Mouse (Mus musculus): ENCODE results near the gene Tmem203. TPM values are rescaled to one million over a fixed set of nuclear protein-coding genes. Genes with fewer than 3 reads are reported as not detected.

Tmem203 gene
- polyA plus RNA-seq, 1 experiment from 2014 or later: 16.4 TPM

DNA sequence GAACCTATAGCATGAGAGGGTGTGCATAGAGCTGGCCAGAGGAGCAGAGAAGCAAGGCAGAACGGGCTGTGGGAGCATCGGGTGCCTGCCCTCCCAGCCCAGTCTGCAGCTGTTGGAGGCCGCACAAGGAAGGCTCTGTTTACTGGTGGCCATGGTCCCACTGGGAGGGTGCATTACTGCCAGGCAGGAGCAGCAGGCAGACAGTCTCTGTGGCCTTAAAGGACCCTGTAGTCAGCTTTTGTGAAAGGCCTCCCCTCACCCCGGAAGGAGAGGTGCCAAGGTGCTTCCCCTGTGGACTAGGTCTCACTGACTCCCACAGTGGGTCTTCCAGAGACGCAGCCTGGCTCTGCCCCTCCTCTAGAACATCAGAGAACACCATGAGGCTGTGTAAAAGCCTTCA, 28.4 kb upstream of the Tmem203 start:
- Histone ChIP-seq H3K27me3 (ENCODE audit: insufficient read depth, low read length) (no peaks in the 10 kb centered on the region), H3K27ac (ENCODE audit: low read depth) (no peak overlapping the region), H3K9me3 (ENCODE audit: low read depth, low read length) (no peaks in the 10 kb centered on the region), H3K36me3 (ENCODE audit: insufficient read depth) (peaks cover 10% of the 10 kb centered on the region), H3K9ac (no peak overlapping the region), H3K4me2 (no peak overlapping the region), H3K4me3 (ENCODE audit: low read depth, low read length) (no peak overlapping the region), H3K4me1 (ENCODE audit: insufficient read depth) (0 out of 2 replicates have a peak, but pooled peaks cover 5% of the 10 kb centered on the region)
- WGBS: 75% methylated on average over 5 of the region's 5 CpGs
- no peak for TF ChIP-seq CTCF (IDR thresholded peaks at IDR 0.05; ENCODE audit: low read depth)
- DNase-seq (no peak), ATAC-seq (ENCODE audit: insufficient read depth) (no peak)

GRCm38 (mm10) chr2:25227406-25227805, 27.8 kb upstream of the Tmem203 start:
- no peak for ATAC-seq (ENCODE audit: insufficient read depth)
- H3K27ac ChIP-seq (ENCODE audit: low read depth): no peak overlapping the region

GRCm38 (mm10) chr2:25228431-25228889, 26.8 kb upstream of the Tmem203 start:
- peak; percentile 74 for TF ChIP-seq CTCF (IDR thresholded peaks at IDR 0.05; ENCODE audit: low read depth)
- H3K27me3 ChIP-seq (ENCODE audit: insufficient read depth, low read length): no peaks in the 10 kb centered on the region
- 0 out of 2 replicates have a peak, but pooled peaks cover 5% of the 10 kb centered on the region for H3K4me1 ChIP-seq (ENCODE audit: insufficient read depth)
- 0 out of 2 replicates have a peak, but pooled peaks cover 2% of the 10 kb centered on the region for H3K36me3 ChIP-seq (ENCODE audit: insufficient read depth)
- H3K27ac ChIP-seq (ENCODE audit: low read depth): peak overlapping the region; percentile 58; the same call in 1 of the 2 replicates
- ATAC-seq (ENCODE audit: insufficient read depth) (peak; percentile 35), DNase-seq (peak; percentile 93)
- H3K9me3 ChIP-seq (ENCODE audit: low read depth, low read length): no peaks in the 10 kb centered on the region
- no peak overlapping the region for H3K9ac ChIP-seq
- under 1% methylated on average over 7 of the region's 7 CpGs for WGBS
- H3K4me2 ChIP-seq: peak overlapping the region; percentile 33
- H3K4me3 ChIP-seq (ENCODE audit: low read depth, low read length): 0 out of 2 replicates have a peak overlapping the region, but pooled peaks have one; percentile 7

More at GRCm38 (mm10) chr2:25227406-25227805, 27.8 kb upstream of the Tmem203 start:
- 90% methylated on average over 4 of the region's 4 CpGs for WGBS
- Histone ChIP-seq H3K4me1 (ENCODE audit: insufficient read depth) (0 out of 2 replicates have a peak, but pooled peaks cover 5% of the 10 kb centered on the region), H3K36me3 (ENCODE audit: insufficient read depth) (0 out of 2 replicates have a peak, but pooled peaks cover 4% of the 10 kb centered on the region), H3K9me3 (ENCODE audit: low read depth, low read length) (no peaks in the 10 kb centered on the region), H3K4me3 (ENCODE audit: low read depth, low read length) (no peak overlapping the region), H3K4me2 (no peak overlapping the region), H3K9ac (no peak overlapping the region), H3K27me3 (ENCODE audit: insufficient read depth, low read length) (no peaks in the 10 kb centered on the region)
- DNase-seq: no peak
- no peak for TF ChIP-seq CTCF (IDR thresholded peaks at IDR 0.05; ENCODE audit: low read depth)

DNA sequence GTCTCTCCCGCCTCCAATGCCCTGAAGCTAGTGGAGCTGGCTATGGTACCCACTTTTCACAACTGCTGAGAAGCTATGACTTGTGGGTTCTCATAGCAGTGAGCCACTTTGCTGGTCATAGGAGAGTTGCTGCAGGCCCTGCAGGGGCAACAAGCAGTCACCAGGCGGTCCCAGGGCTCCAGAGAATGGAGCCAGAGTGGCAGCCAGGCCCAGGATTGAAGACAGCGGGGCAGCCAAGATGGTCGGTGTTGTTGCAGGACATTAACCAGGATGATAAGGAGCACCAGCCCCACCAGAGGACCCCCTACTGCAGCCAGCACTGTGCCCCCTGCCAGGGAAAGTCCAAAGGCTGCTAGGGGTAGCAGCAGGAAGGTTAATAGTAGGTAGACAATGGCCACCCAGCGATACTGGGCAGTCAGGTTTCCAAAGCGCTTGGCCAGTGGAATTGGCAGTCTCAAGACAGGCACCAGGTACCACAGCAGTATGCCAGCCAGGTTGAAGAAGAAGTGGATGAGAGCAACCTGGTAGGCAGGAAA, 26.2 kb upstream of the Tmem203 start:
- ATAC-seq (ENCODE audit: insufficient read depth) (no peak), DNase-seq (no peak)
- H3K4me3 ChIP-seq (ENCODE audit: low read depth, low read length): no peak overlapping the region
- TF ChIP-seq CTCF (IDR thresholded peaks at IDR 0.05; ENCODE audit: low read depth): no peak
- H3K9me3 ChIP-seq (ENCODE audit: low read depth, low read length): no peaks in the 10 kb centered on the region
- 0 out of 2 replicates have a peak, but pooled peaks cover 5% of the 10 kb centered on the region for H3K4me1 ChIP-seq (ENCODE audit: insufficient read depth)
- H3K36me3 ChIP-seq (ENCODE audit: insufficient read depth): no peaks in the 10 kb centered on the region
- no peak overlapping the region for H3K9ac ChIP-seq
- H3K27ac ChIP-seq (ENCODE audit: low read depth): no peak overlapping the region
- H3K4me2 ChIP-seq: peak overlapping the region; percentile 33; the same call in 1 of the 2 replicates
- WGBS: 65% methylated on average over 6 of the region's 6 CpGs
- 0 out of 2 replicates have a peak, but pooled peaks cover 1% of the 10 kb centered on the region for H3K27me3 ChIP-seq (ENCODE audit: insufficient read depth, low read length)

DNA sequence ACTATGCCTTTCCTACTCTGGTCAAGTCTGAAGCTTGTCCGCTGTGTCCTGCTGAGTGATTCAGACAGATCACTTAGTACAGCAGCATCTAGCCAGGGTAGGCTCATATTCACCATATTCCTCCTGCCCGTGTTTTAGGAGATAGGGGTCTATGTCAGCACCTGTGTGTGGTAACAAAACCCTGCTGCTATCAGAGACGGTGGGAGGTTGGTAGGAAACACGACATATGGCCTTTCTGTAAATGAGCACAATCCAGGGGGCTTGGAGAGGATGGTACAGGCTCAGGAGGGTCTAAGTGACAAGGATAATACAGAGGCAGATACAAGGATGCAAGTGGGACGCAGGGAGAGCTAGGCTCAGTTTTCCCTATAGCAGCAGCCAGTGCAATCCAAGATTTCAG, 25.7 kb upstream of the Tmem203 start:
- Histone ChIP-seq H3K4me1 (ENCODE audit: insufficient read depth) (0 out of 2 replicates have a peak, but pooled peaks cover 5% of the 10 kb centered on the region), H3K27me3 (ENCODE audit: insufficient read depth, low read length) (0 out of 2 replicates have a peak, but pooled peaks cover 2% of the 10 kb centered on the region), H3K4me2 (no peak overlapping the region), H3K9me3 (ENCODE audit: low read depth, low read length) (no peaks in the 10 kb centered on the region), H3K9ac (no peak overlapping the region), H3K36me3 (ENCODE audit: insufficient read depth) (no peaks in the 10 kb centered on the region), H3K27ac (ENCODE audit: low read depth) (no peak overlapping the region), H3K4me3 (ENCODE audit: low read depth, low read length) (no peak overlapping the region)
- TF ChIP-seq CTCF (IDR thresholded peaks at IDR 0.05; ENCODE audit: low read depth): no peak
- DNase-seq (no peak), ATAC-seq (ENCODE audit: insufficient read depth) (no peak)
- 80% methylated on average over 5 of the region's 5 CpGs for WGBS

- Histone ChIP-seq H3K36me3 (ENCODE audit: insufficient read depth) (no peaks in the 10 kb centered on the region), H3K27me3 (ENCODE audit: insufficient read depth, low read length) (0 out of 2 replicates have a peak, but pooled peaks cover 2% of the 10 kb centered on the region), H3K4me1 (ENCODE audit: insufficient read depth) (0 out of 2 replicates have a peak, but pooled peaks cover 3% of the 10 kb centered on the region), H3K9ac (no peak overlapping the region), H3K4me2 (no peak overlapping the region), H3K4me3 (ENCODE audit: low read depth, low read length) (no peak overlapping the region), H3K9me3 (ENCODE audit: low read depth, low read length) (no peaks in the 10 kb centered on the region), H3K27ac (ENCODE audit: low read depth) (no peak overlapping the region)
- no peak for DNase-seq
- no peak for TF ChIP-seq CTCF (IDR thresholded peaks at IDR 0.05; ENCODE audit: low read depth)
- WGBS: 79% methylated on average over 7 of the region's 7 CpGs
- ATAC-seq (ENCODE audit: insufficient read depth): no peak
These were observed 24.7 kb upstream of the Tmem203 start for GRCm38 (mm10) chr2:25230581-25230980.

GRCm38 (mm10) chr2:25231038-25231437, 24.2 kb upstream of the Tmem203 start:
- TF ChIP-seq CTCF (IDR thresholded peaks at IDR 0.05; ENCODE audit: low read depth): no peak
- Histone ChIP-seq H3K4me1 (ENCODE audit: insufficient read depth) (no peaks in the 10 kb centered on the region), H3K36me3 (ENCODE audit: insufficient read depth) (no peaks in the 10 kb centered on the region), H3K4me3 (ENCODE audit: low read depth, low read length) (no peak overlapping the region), H3K27me3 (ENCODE audit: insufficient read depth, low read length) (0 out of 2 replicates have a peak, but pooled peaks cover 2% of the 10 kb centered on the region), H3K9ac (no peak overlapping the region), H3K4me2 (no peak overlapping the region), H3K27ac (ENCODE audit: low read depth) (no peak overlapping the region), H3K9me3 (ENCODE audit: low read depth, low read length) (no peaks in the 10 kb centered on the region)
- no peak for ATAC-seq (ENCODE audit: insufficient read depth)
- no peak for DNase-seq
- whole genome bisulfite sequencing: 56% methylated on average over 12 of the region's 12 CpGs

All from lung, embryonic 14.5 days (tissue).